Mouse (Mus musculus) cerebellum, postnatal 10 days (tissue): Measurements from ENCODE around the gene Col6a6.
A peak's percentile ranks its signal among the peaks of the same experiment; 100 is the strongest.

Experiments
- DNase-seq, 2 experiments: peaks; one replicate each; pipeline ENCODE4 v3.0.0; 2021; ENCODE audit warnings: mixed read lengths in 2 of 2

The Col6a6 gene

GRCm38 (mm10) chr9:105800286-105800685 lies 27.7 kb downstream of the Col6a6 start:
- no peak for DNase-seq

- peak in 1 of 2 experiments; percentile 31 for DNase-seq
Observed at GRCm38 (mm10) chr9:105796137-105796536, 31.8 kb downstream of the Col6a6 start.

DNA sequence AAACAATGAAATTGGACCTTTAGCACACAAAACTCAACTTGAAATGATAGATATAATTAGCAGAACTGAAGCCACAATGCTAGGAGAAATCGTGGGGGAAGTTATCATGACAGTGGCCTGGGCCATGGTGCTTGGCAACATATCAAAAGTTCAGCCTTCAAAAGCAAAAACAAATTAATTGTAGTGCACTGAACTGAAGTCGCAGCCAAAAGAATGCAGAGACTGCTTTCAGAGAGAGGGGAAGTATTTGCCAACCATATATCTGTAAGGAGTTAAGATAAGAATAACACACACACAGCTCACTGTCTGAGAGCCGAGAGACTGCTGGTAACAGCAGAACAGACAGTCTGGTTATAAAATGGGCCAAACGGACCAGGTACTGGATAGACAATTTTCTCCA lies 33.0 kb downstream of the Col6a6 start:
- DNase-seq = no peak

DNA sequence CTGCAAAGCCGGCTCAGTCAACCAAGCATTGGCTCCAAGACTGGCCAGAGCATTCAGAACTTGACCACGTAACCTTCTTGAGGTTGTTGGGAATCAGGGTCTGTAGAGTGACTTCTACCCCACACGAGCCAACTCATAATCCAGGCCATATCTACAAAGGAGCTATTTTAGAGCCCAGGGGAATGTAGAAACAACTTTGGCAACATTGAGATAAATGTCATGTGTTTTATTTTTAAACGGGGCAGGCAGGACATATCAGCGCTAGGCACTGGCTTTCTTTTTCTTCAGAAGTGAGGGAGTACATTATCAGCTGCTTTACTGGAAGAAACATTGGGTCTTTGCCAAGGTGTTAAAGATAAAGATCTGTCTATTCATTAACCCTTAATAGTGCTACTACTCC lies 36.1 kb downstream of the Col6a6 start:
- DNase-seq = no peak

DNA sequence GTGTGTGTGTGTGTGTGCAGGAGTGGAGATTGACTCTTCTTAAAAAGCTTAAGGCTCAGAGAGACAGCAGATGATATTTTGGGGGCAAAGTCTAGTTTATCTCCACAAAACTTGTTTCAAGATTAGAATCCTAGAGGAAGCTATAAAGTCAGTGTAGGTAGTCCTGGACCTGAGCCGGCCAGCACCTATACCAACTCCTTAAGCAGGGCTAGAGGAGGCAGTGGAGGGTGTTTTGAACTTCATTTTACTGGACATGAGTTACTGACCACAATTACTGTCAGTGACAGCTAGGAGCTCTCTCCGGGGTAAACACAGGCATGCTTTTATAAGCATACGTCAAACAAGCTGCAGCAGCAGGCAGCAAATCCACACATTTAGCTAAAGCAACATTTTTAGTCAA lies 39.8 kb downstream of the Col6a6 start:
- DNase-seq = no peak

GRCm38 (mm10) chr9:105787800-105788199 lies 40.2 kb downstream of the Col6a6 start:
- DNase-seq = no peak

- DNase-seq = no peak
Observed at GRCm38 (mm10) chr9:105784026-105784425, 43.9 kb downstream of the Col6a6 start.

DNA sequence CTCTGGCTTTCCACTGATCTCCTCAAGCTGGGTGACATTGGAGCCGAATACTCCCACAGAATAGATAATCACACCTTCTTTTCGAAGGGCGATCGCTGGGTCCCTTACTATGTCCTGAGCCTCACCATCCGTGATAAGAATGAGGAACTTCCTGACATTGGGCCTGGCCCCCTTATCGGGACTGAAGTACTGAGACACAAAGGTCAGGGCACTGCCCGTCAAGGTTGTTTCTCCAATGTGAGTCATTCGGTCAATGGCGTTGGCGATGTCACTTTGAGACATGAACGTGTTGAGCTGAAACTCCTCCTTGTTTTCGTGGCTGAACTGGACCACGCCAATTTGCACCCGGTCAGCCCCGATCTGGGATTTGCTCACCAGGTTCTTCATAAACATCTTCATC lies 47.3 kb downstream of the Col6a6 start:
- no peak for DNase-seq

DNA sequence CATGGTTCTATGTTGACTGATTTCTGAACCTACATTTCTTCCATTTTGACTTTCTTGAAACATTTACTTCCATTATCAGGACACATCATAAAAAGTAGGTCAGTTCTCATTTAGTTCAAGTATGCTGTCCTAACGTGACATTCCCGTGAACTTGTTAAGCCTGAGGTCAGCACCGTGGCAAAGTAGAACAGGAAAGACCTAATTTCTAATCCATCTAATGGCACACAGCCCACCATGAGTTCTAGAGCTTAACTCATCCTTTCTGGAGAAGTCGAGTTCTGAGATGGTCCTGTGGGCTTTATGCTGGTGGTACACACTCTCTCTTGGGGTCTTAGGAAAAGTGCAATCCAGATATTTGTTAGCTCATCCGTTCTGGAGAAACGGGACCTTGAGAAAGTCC lies 49.2 kb downstream of the Col6a6 start:
- DNase-seq = no peak

DNA sequence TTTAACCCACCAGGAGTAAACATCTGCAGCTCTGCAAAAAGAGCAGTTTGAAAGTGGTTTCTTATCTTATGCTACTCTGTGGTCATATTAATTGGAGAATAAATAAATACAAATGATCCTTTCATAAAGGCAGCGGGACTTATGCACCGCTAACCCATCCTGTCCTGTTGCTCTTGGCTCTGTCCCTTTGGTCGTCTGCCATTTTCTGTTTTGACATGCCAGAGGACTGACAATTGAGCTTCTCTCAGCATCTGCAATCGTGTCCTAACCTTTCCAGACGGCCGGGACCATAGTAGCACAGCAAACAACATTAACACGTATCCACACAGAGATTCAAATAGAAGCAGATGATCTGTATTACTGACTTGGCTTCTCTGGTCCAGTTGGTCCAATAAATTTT lies 53.1 kb downstream of the Col6a6 start:
- DNase-seq = peak; percentile 83 to 85

DNA sequence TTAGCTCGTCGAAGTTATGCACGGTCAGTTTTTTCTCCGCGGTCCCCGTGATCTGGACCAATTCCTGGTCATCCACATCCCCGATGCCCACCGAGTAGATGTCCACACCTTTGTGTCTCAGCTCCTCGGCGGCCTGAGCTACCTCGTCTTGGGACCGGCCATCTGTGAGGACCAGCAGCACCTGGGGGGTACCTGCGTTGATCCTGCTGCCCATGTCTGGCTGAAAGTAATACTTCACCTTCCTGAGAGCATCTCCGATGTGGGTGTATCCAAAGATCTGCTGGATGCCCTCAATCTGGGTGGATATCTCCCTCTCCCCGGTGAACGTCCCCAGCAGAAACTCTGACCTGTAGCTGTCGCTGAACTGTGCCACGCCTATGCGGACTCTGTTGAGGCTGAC lies 53.6 kb downstream of the Col6a6 start:
- DNase-seq = no peak

- no peak for DNase-seq
Observed at GRCm38 (mm10) chr9:105771380-105771779, 56.6 kb downstream of the Col6a6 start.

- peak in 1 of 2 experiments; percentile 7 for DNase-seq
Observed at GRCm38 (mm10) chr9:105770690-105771089, 57.3 kb downstream of the Col6a6 start.

DNA sequence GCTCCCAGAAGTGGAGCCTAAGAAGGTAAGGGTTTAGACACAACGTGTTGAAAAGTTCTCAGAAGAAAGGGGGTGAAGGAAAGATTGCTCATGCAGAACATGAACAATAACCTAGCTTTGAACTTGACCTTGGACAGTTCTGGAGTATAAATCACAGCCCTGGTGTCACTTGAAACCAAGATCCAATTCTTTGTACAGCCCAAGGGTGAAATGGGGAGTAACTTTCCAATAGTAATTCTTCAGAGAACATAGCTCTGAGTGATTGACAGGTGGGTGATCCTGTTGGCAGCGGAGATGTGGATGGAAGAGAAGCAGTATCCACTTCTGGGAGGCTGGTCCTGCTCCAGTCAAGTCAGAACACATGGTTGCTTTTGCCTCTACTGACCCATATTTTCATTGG lies 62.1 kb downstream of the Col6a6 start:
- DNase-seq = no peak

DNA sequence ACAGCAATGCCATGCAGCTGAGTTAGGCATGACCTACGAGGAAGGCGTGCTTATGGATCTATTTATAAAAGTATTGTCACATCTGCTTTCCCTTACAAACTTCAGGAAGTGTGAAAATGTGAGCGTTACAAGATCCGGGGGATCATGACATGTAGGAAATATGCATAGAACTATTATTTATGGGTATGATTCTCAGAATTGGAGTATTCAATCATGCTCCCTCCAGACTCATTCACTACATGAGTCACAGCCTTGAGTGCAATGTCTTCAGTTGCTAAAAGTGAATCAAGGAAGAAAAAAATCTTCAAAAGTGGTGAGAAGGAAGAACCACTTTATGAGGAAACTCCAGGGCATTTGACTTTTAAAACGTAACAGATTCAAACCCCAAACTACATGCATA lies 63.3 kb downstream of the Col6a6 start:
- DNase-seq = no peak

DNA sequence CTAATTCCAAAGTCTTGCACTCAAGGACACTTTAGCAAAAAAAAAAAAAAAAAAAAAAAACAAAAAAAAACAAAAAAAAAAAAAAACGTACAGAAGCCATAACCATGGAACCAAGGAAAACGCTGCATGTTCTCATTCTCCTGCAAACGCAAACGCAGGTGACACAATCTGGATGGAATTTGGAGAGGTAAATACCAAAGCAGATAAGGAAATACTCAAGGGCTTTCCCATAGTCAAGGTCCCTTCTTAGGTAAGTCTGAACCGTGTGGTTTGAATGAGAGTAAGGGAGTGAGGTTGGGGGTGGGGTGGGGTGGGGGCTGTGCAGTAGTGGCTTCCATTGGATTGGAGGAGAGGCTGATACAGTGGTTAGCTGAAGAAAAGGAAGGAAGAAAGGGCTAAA lies 63.8 kb downstream of the Col6a6 start:
- no peak for DNase-seq

- no peak for DNase-seq
Observed at GRCm38 (mm10) chr9:105763625-105764024, 64.3 kb downstream of the Col6a6 start.

DNA sequence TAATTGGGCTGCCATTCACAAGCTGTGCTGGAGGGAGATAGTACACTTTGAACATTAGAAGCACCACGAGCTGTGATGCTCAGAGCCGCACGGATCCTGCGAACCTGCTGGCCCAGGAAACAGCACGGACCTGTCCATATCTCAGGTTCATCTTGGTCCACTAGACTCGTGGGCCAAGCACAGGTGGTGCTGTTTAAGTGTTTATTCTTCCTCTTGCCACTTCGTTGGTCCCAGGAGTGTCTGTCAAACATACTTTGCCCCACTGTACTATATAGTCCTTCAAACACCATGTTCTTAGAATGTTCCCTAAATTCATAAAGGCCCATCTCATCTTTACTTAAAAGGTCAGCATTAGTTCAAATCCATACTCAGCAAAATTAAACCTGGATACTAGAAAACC lies 65.7 kb downstream of the Col6a6 start:
- DNase-seq = no peak

- DNase-seq = no peak
Observed at GRCm38 (mm10) chr9:105758861-105759260, 69.1 kb downstream of the Col6a6 start.

DNA sequence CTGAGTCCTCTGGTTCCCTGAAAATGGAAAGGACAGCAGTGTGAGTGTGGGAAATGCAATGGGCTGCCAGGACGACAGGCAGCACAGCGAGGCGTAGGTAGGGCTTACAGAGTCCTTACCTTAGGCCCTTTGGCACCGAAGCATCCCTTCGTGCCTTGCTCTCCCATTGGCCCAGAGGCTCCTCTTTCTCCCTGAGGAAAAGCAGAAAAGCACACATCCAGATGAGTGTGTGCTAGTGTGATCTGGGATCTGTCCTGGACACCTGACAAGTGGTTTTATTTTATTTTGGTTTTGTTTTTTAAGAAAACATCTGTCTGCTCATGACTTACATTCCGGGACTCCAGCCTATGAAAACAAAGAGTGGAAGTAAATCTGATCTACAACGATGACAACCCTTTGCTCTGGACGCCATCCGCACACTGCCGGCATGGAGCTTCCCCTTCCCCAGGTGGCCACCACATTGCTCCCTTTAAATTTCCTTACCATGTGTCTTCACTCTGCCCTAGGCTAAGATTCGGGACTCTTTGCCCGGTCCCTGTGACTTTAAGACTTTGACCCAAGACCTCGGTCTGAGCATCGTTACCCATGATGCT lies 69.7 kb downstream of the Col6a6 start:
- DNase-seq = no peak

- no peak for DNase-seq
Observed at GRCm38 (mm10) chr9:105754256-105754655, 73.7 kb downstream of the Col6a6 start.

GRCm38 (mm10) chr9:105745861-105746260 lies 82.1 kb downstream of the Col6a6 start:
- no peak for DNase-seq

GRCm38 (mm10) chr9:105740413-105740812 lies 87.5 kb downstream of the Col6a6 start:
- no peak for DNase-seq

GRCm38 (mm10) chr9:105739446-105739845 lies 88.5 kb downstream of the Col6a6 start:
- no peak for DNase-seq

DNA sequence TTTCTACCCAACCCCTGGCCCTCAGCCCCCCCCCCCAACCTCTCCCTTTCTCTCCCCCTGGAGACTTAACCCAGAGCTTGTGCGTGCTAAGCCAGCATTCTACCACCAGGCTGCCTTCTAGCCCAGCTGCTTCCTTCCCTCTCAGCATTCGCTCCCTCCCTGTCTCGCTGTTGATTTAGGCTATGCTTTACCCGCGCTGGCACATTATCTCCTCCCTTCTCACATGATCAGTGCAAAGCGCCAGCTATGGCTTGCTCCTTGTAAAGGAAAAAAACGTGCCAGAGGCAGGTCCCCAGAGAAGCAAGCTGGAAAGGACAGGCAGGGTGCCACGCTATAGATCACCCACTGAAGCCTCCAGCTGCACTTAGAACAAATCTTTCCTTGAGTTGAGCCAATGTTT lies 90.5 kb downstream of the Col6a6 start:
- DNase-seq = no peak

- no peak for DNase-seq
Observed at GRCm38 (mm10) chr9:105735195-105735594, 92.8 kb downstream of the Col6a6 start.
